Comparison of ENCODE assay signal across 21 mouse cellular contexts in the genomic region with DNA sequence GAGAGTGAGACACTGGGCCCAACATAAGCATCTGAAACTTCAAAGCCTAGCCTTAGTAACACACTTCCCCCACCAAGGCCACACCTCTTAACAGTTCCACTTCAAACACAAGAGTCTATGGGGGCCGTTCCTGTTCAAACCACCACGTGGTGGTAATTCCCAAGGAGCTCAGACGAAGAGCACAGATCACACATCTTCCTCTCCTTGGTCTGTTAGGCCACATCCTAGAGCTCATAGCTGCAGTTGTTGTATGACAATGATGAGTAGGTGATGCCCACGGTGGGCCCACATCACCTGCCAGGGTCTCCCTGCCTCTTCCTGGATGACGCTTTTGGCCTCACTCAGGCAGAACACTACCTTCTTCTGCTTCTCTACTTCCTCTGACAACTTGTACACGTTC. TPM values are rescaled to one million over a fixed set of nuclear protein-coding genes. Genes with fewer than 3 reads are reported as not detected.
A peak's percentile ranks its signal among the peaks of the same experiment; 100 is the strongest.
DNase-seq lines count a peak whose midpoint lies in the region; ATAC-seq and TF ChIP-seq lines count a peak whose summit lies in the region.
"Had no signal": no experiment of that assay in that cellular context is flagged by ENCODE, and none has a peak within 500 bp of the region (broad histone marks: within the 10 kb centered on the region; RNA-seq: fewer than 3 reads in every experiment).

No protein-coding gene starts in this region.

- TF ChIP-seq EP300 in CH12.LX (IDR thresholded peaks at IDR 0.05; ENCODE audit: low read length), result no peak

- in situ Hi-C loops in CH12.LX (cut with MboI; ENCODE audit: low pct_ligation_motif_present, low pct_unique_long_range_greater_than_20kb, low sequenced_read_pairs), result no loop called here

- 76% methylated on average over 6 of the region's 6 CpGs for WGBS in hindbrain, postnatal 0 days

- peaks cover 7 to 23% of the 10 kb centered on the region in 2 experiments; a peak in 3 of 4 replicates for H3K4me1 ChIP-seq in CH12.LX (ENCODE audit: control insufficient read depth in 1 of 2, insufficient read depth in 2 of 2)
- no peaks in the 10 kb centered on the region for H3K4me1 ChIP-seq in hindbrain, postnatal 0 days (ENCODE audit: insufficient read depth, low read length)
- H3K4me1 ChIP-seq: forebrain, embryonic 12.5 days; hindbrain, embryonic 13.5 days; limb, embryonic 13.5 days; neural tube, embryonic 12.5 days had no signal

- no peak overlapping the region for H3K4me3 ChIP-seq in CH12.LX (replicated peaks in 1 of 3; ENCODE audit: low read depth in 2 of 3, low read length in 2 of 3, poor library complexity in 1 of 3)
- no peak overlapping the region for H3K4me3 ChIP-seq in hindbrain, postnatal 0 days (ENCODE audit: low read length)
- H3K4me3 ChIP-seq: forebrain, embryonic 12.5 days; hindbrain, embryonic 13.5 days; limb, embryonic 13.5 days; megakaryocyte, embryonic 14.5 days; neural tube, embryonic 12.5 days had no signal

- H3K27ac ChIP-seq in CH12.LX (ENCODE audit: insufficient read depth, low read depth), result no peak overlapping the region
- H3K27ac ChIP-seq in hindbrain, postnatal 0 days, result no peak overlapping the region
- H3K27ac ChIP-seq: forebrain, embryonic 12.5 days; hindbrain, embryonic 13.5 days; limb, embryonic 13.5 days; liver, embryonic 14.5 days; neural tube, embryonic 12.5 days had no signal

- H3K27me3 ChIP-seq in CH12.LX (replicated peaks), result no peaks in the 10 kb centered on the region
- no peaks in the 10 kb centered on the region for H3K27me3 ChIP-seq in hindbrain, postnatal 0 days (ENCODE audit: insufficient read depth, low read length)
- H3K27me3 ChIP-seq: forebrain, embryonic 12.5 days; hindbrain, embryonic 13.5 days; limb, embryonic 13.5 days; neural tube, embryonic 12.5 days had no signal

- dilution Hi-C loops in CH12.LX (cut with MboI; ENCODE audit: extremely low pct_ligation_motif_present, extremely low pct_unique_long_range_greater_than_20kb, low sequenced_read_pairs), result no loop called here

- ATAC-seq in hindbrain, postnatal 0 days, result no peak
- ATAC-seq: lung, postnatal 0 days; midbrain, embryonic 16.5 days had no signal

- peaks cover 3% of the 10 kb centered on the region for H3K9me3 ChIP-seq in CH12.LX (replicated peaks; ENCODE audit: low read length)
- H3K9me3 ChIP-seq in hindbrain, postnatal 0 days (ENCODE audit: low read length), result no peaks in the 10 kb centered on the region
- H3K9me3 ChIP-seq: neural tube, embryonic 12.5 days had no signal

- no peak for TF ChIP-seq RAD21 in CH12.LX (IDR thresholded peaks at IDR 0.05; ENCODE audit: low read depth, low read length)

- DNase-seq in B cell, adult 2 months, result peak; percentile 82 to 86
- DNase-seq in CH12.LX (ENCODE audit: extremely low read depth), result no peak
- peak; percentile 81 for DNase-seq in naive thymus-derived CD4-positive, alpha-beta T cell, adult 2 months (ENCODE audit: low read depth)
- peak; percentile 66 for DNase-seq in thymus, postnatal 0 days (ENCODE audit: low spot score)
- DNase-seq in adrenal gland, postnatal 4 days (ENCODE audit: low spot score in 2 of 2), result no peak
- DNase-seq in hindbrain, postnatal 0 days (ENCODE audit: low spot score), result no peak
- DNase-seq in ovary, postnatal 10 days (ENCODE audit: low spot score), result no peak
- DNase-seq: adrenal gland, postnatal 25 days; cerebellum, adult 9-10 months; gastrocnemius, postnatal 36 days; heart, postnatal 10 days; kidney, adult 11 months; kidney, postnatal 14 days had no signal

- no peak for TF ChIP-seq POLR2A in CH12.LX (IDR thresholded peaks at IDR 0.05; ENCODE audit: low read depth, low read length)

- H3K4me2 ChIP-seq in CH12.LX (ENCODE audit: insufficient read depth, low read depth, poor library complexity, severe bottlenecking), result no peak overlapping the region
- no peak overlapping the region for H3K4me2 ChIP-seq in hindbrain, postnatal 0 days (ENCODE audit: low read depth, low read length)
- H3K4me2 ChIP-seq: forebrain, embryonic 12.5 days; hindbrain, embryonic 13.5 days; limb, embryonic 13.5 days; neural tube, embryonic 12.5 days had no signal

- H3K9ac ChIP-seq in CH12.LX (ENCODE audit: insufficient read depth, low read depth), result no peak overlapping the region
- H3K9ac ChIP-seq in hindbrain, postnatal 0 days (replicated peaks; ENCODE audit: low read length), result no peak overlapping the region
- H3K9ac ChIP-seq: forebrain, embryonic 12.5 days; hindbrain, embryonic 13.5 days; limb, embryonic 13.5 days; liver, embryonic 14.5 days; neural tube, embryonic 12.5 days had no signal

- H3K79me2 ChIP-seq in CH12.LX (replicated peaks; ENCODE audit: control insufficient read depth, extremely low read depth, insufficient read depth, poor library complexity, severe bottlenecking), result no peaks in the 10 kb centered on the region

- no peak for TF ChIP-seq CTCF in CH12.LX (conservative IDR thresholded peaks at IDR 0.05 in 1 of 2, IDR thresholded peaks at IDR 0.05 in 1 of 2; ENCODE audit: low read depth in 2 of 2, low read length in 2 of 2)
- TF ChIP-seq CTCF in hindbrain, postnatal 0 days (IDR thresholded peaks at IDR 0.05; ENCODE audit: low read depth), result no peak

- H3K36me3 ChIP-seq in CH12.LX (replicated peaks in 1 of 2; ENCODE audit: control insufficient read depth in 1 of 2, insufficient read depth in 1 of 2, low read length in 1 of 2), result no peaks in the 10 kb centered on the region
- no peaks in the 10 kb centered on the region for H3K36me3 ChIP-seq in hindbrain, postnatal 0 days (ENCODE audit: insufficient read depth, low read length)
- H3K36me3 ChIP-seq: forebrain, embryonic 12.5 days; hindbrain, embryonic 13.5 days; limb, embryonic 13.5 days; neural tube, embryonic 12.5 days had no signal

TF ChIP-seq in CH12.LX, 34 proteins besides CTCF, POLR2A, EP300 and RAD21:
- no peak for TF ChIP-seq BHLHE40 (IDR thresholded peaks at IDR 0.05; ENCODE audit: low read depth, low read length)
- no peak for TF ChIP-seq USF2 (conservative IDR thresholded peaks at IDR 0.05; ENCODE audit: low read depth, low read length)
- no peak for TF ChIP-seq CHD2 (IDR thresholded peaks at IDR 0.05; ENCODE audit: low read length)
- no peak for TF ChIP-seq NRF1 (IDR thresholded peaks at IDR 0.05; ENCODE audit: low read depth, low read length)
- TF ChIP-seq ETS1 (conservative IDR thresholded peaks at IDR 0.05; ENCODE audit: low read depth, low read length), result no peak
- 0 out of 2 replicates have a peak, but pooled peaks have one; percentile 38 for TF ChIP-seq MAX (IDR thresholded peaks at IDR 0.05; ENCODE audit: low read length)
- TF ChIP-seq ZKSCAN1 (IDR thresholded peaks at IDR 0.05; ENCODE audit: borderline replicate concordance, low read depth, low read length), result no peak

RNA-seq across cellular contexts. Expression of a gene that starts 9.8 kb away (rescaled TPM):
- 9.0 and 9.3 TPM in 2 replicates for total RNA-seq in CH12.LX (2012; rRNA removed)
- 13.9 and 14.2 TPM in 2 replicates for total RNA-seq in CH12.LX (2014; rRNA removed)
- polyA plus RNA-seq in CH12.LX (2012; ENCODE audit: insufficient read length, low read depth), result 10.9 and 11.8 TPM in 2 replicates
- 8.0 and 9.5 TPM in 2 replicates for polyA plus RNA-seq in thymus, postnatal 0 days (2015; fragmentation: Nextera tagmentation; extraction: Ambion mirVana)
- total RNA-seq in adrenal gland, postnatal 4 days (2021), result 10 to 100 TPM; 37.0 to 37.4 TPM
- 108 and 115 TPM in 2 replicates for total RNA-seq in hindbrain, postnatal 0 days (2014; rRNA removed)
- 22.0 and 24.0 TPM in 2 replicates for polyA plus RNA-seq in hindbrain, postnatal 0 days (2015; fragmentation: Nextera tagmentation; extraction: Ambion mirVana)

RNA-seq across cellular contexts. Expression of a gene that starts 17.2 kb away (rescaled TPM):
- total RNA-seq in CH12.LX (2012; rRNA removed) (24.2 and 27.0 TPM in 2 replicates), CH12.LX (2014; rRNA removed) (18.7 and 23.5 TPM in 2 replicates)
- 73.8 and 74.3 TPM in 2 replicates for polyA plus RNA-seq in CH12.LX (2012; ENCODE audit: insufficient read length, low read depth)
- 49.4 and 50.9 TPM in 2 replicates for polyA plus RNA-seq in thymus, postnatal 0 days (2015; fragmentation: Nextera tagmentation; extraction: Ambion mirVana)
- 10 to 100 TPM; 58.6 to 59.5 TPM for total RNA-seq in adrenal gland, postnatal 4 days (2021)
- total RNA-seq in hindbrain, postnatal 0 days (2014; rRNA removed), result 31.7 and 35.9 TPM in 2 replicates
- 50.8 and 54.2 TPM in 2 replicates for polyA plus RNA-seq in hindbrain, postnatal 0 days (2015; fragmentation: Nextera tagmentation; extraction: Ambion mirVana)

Comparison
In these comparisons a context has a peak if more than half of its experiments do, and no peak if none do; other contexts are left out.
1. DNase-seq: peak in B cell, adult 2 months (2 of 2), naive thymus-derived CD4-positive, alpha-beta T cell, adult 2 months (single experiment) and thymus, postnatal 0 days (single experiment); none in CH12.LX (single experiment), adrenal gland, postnatal 4 days (0 of 2), hindbrain, postnatal 0 days (single experiment) and ovary, postnatal 10 days (single experiment).